In the genomic region with DNA sequence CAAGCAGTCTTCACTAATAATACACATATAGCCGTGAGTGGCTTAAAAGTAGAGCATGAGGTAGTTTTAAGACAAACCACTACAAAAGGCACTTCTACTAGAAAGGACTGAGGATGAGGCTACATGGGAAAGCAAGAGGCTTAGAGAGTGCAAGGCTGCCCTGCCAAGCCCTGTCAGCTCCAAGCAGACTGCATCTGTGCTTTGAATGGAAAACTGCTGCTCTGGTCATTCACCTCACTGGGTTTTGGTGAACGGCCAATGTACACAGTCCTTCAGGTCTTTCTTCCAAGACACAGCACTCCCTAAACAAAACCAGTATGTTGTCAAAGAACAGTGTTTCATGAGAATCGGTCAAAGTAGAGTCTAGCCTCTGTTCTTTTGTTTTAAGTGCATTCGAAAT, we compare ENCODE assay signal across 12 mouse cellular contexts.
DNase-seq lines count a peak whose midpoint lies in the region; ATAC-seq and TF ChIP-seq lines count a peak whose summit lies in the region.
"Had no signal": no experiment of that assay in that cellular context is flagged by ENCODE, and none has a peak within 500 bp of the region (broad histone marks: within the 10 kb centered on the region; RNA-seq: fewer than 3 reads in every experiment).

No protein-coding gene starts in this region.

- peaks cover 5% of the 10 kb centered on the region for H3K4me1 ChIP-seq in hindbrain, embryonic 16.5 days (ENCODE audit: control insufficient read depth, insufficient read depth, low read depth, low read length)
- H3K4me1 ChIP-seq in hindbrain, embryonic 12.5 days = peaks cover 10% of the 10 kb centered on the region
- 0 out of 2 replicates have a peak, but pooled peaks cover 3% of the 10 kb centered on the region for H3K4me1 ChIP-seq in midbrain, postnatal 0 days (ENCODE audit: insufficient read depth, low read length)
- H3K4me1 ChIP-seq in midbrain, embryonic 16.5 days (ENCODE audit: control insufficient read depth, insufficient read depth, low read length) = peaks cover 3% of the 10 kb centered on the region; the same call in 1 of the 2 replicates
- H3K4me1 ChIP-seq in stomach, embryonic 16.5 days (ENCODE audit: control insufficient read depth, insufficient read depth, low read length) = no peaks in the 10 kb centered on the region

- ATAC-seq in hindbrain, embryonic 16.5 days = peak; percentile 79
- ATAC-seq in hindbrain, embryonic 12.5 days (ENCODE audit: low FRiP score) = no peak
- no peak for ATAC-seq in midbrain, postnatal 0 days (ENCODE audit: low FRiP score)
- ATAC-seq in midbrain, embryonic 16.5 days = no peak
- ATAC-seq in stomach, embryonic 16.5 days (ENCODE audit: insufficient read depth, low FRiP score) = peak; percentile 37; the same call in 1 of the 2 replicates

- TF ChIP-seq CTCF in midbrain, postnatal 0 days (IDR thresholded peaks at IDR 0.05) = no peak

- H3K27ac ChIP-seq in hindbrain, embryonic 16.5 days (ENCODE audit: low read depth, low read length) = no peak overlapping the region; the same call in 1 of the 2 replicates
- H3K27ac ChIP-seq in hindbrain, embryonic 12.5 days = no peak overlapping the region
- no peak overlapping the region for H3K27ac ChIP-seq in midbrain, postnatal 0 days (ENCODE audit: low read depth, low read length)
- no peak overlapping the region for H3K27ac ChIP-seq in midbrain, embryonic 16.5 days (ENCODE audit: low read length)
- H3K27ac ChIP-seq in stomach, embryonic 16.5 days (ENCODE audit: low read length) = no peak overlapping the region
- H3K27ac ChIP-seq: limb, embryonic 10.5 days had no signal

- DNase-seq in cerebellum, postnatal 10 days = peak; percentile 84 to 87
- DNase-seq in cerebellum, adult 11-12 months = no peak
- DNase-seq in midbrain, postnatal 0 days (ENCODE audit: low spot score) = peak; percentile 76
- DNase-seq in urinary bladder, adult 2 months (ENCODE audit: low spot score) = no peak
- DNase-seq: adrenal gland, postnatal 10 days; layer of hippocampus, adult 9-11 months had no signal

- no peaks in the 10 kb centered on the region for H3K36me3 ChIP-seq in hindbrain, embryonic 16.5 days (ENCODE audit: control insufficient read depth, insufficient read depth, low read length)
- H3K36me3 ChIP-seq in hindbrain, embryonic 12.5 days = no peaks in the 10 kb centered on the region
- H3K36me3 ChIP-seq in midbrain, postnatal 0 days (ENCODE audit: insufficient read depth, low read length) = no peaks in the 10 kb centered on the region
- H3K36me3 ChIP-seq in midbrain, embryonic 16.5 days (ENCODE audit: control insufficient read depth, insufficient read depth, low read length) = no peaks in the 10 kb centered on the region
- no peaks in the 10 kb centered on the region; the same call in 1 of the 2 replicates for H3K36me3 ChIP-seq in stomach, embryonic 16.5 days (ENCODE audit: control insufficient read depth, insufficient read depth, low read length)

- H3K4me3 ChIP-seq in hindbrain, embryonic 16.5 days (ENCODE audit: low read length) = no peak overlapping the region
- no peak overlapping the region for H3K4me3 ChIP-seq in hindbrain, embryonic 12.5 days
- H3K4me3 ChIP-seq in midbrain, postnatal 0 days (ENCODE audit: low read depth, low read length) = no peak overlapping the region
- H3K4me3 ChIP-seq in midbrain, embryonic 16.5 days (ENCODE audit: low read depth, low read length) = no peak overlapping the region
- no peak overlapping the region for H3K4me3 ChIP-seq in stomach, embryonic 16.5 days (replicated peaks; ENCODE audit: low read length)
- H3K4me3 ChIP-seq: limb, embryonic 10.5 days; midbrain, embryonic 10.5 days had no signal

- H3K4me2 ChIP-seq in hindbrain, embryonic 16.5 days (ENCODE audit: low read length) = no peak overlapping the region
- no peak overlapping the region for H3K4me2 ChIP-seq in hindbrain, embryonic 12.5 days (replicated peaks)
- no peak overlapping the region for H3K4me2 ChIP-seq in midbrain, postnatal 0 days (ENCODE audit: low read depth, low read length, poor library complexity, severe bottlenecking)
- no peak overlapping the region for H3K4me2 ChIP-seq in midbrain, embryonic 16.5 days (ENCODE audit: low read length)
- H3K4me2 ChIP-seq in stomach, embryonic 16.5 days (ENCODE audit: low read depth, low read length) = no peak overlapping the region

- H3K9ac ChIP-seq in hindbrain, embryonic 16.5 days (ENCODE audit: low read depth, low read length) = no peak overlapping the region
- H3K9ac ChIP-seq in hindbrain, embryonic 12.5 days = no peak overlapping the region
- H3K9ac ChIP-seq in midbrain, postnatal 0 days (replicated peaks; ENCODE audit: low read length, poor library complexity, severe bottlenecking) = no peak overlapping the region
- no peak overlapping the region for H3K9ac ChIP-seq in midbrain, embryonic 16.5 days (ENCODE audit: low read depth, low read length)
- no peak overlapping the region for H3K9ac ChIP-seq in stomach, embryonic 16.5 days (ENCODE audit: low read length)

- WGBS in hindbrain, embryonic 16.5 days = 79% methylated on average over 4 of the region's 4 CpGs
- 79% methylated on average over 4 of the region's 4 CpGs for WGBS in hindbrain, embryonic 12.5 days
- 79% methylated on average over 4 of the region's 4 CpGs for WGBS in midbrain, postnatal 0 days
- WGBS in midbrain, embryonic 16.5 days = 82% methylated on average over 4 of the region's 4 CpGs
- WGBS in stomach, embryonic 16.5 days = 79% methylated on average over 4 of the region's 4 CpGs

- no peaks in the 10 kb centered on the region; the same call in 1 of the 2 replicates for H3K27me3 ChIP-seq in hindbrain, embryonic 16.5 days (replicated peaks; ENCODE audit: control insufficient read depth, insufficient read depth, low read length)
- H3K27me3 ChIP-seq in hindbrain, embryonic 12.5 days = no peaks in the 10 kb centered on the region
- H3K27me3 ChIP-seq in midbrain, postnatal 0 days (ENCODE audit: insufficient read depth, low read length) = no peaks in the 10 kb centered on the region; the same call in 1 of the 2 replicates
- H3K27me3 ChIP-seq in midbrain, embryonic 16.5 days (ENCODE audit: control insufficient read depth, insufficient read depth, low read depth, low read length) = no peaks in the 10 kb centered on the region
- no peaks in the 10 kb centered on the region for H3K27me3 ChIP-seq in stomach, embryonic 16.5 days (ENCODE audit: control insufficient read depth, insufficient read depth, low read length)

- no peaks in the 10 kb centered on the region for H3K9me3 ChIP-seq in hindbrain, embryonic 16.5 days (ENCODE audit: control insufficient read depth, low read length)
- no peaks in the 10 kb centered on the region for H3K9me3 ChIP-seq in hindbrain, embryonic 12.5 days (replicated peaks)
- H3K9me3 ChIP-seq in midbrain, postnatal 0 days (ENCODE audit: low read length) = no peaks in the 10 kb centered on the region
- H3K9me3 ChIP-seq in midbrain, embryonic 16.5 days (replicated peaks; ENCODE audit: control insufficient read depth, low read length, poor library complexity, severe bottlenecking) = no peaks in the 10 kb centered on the region
- no peaks in the 10 kb centered on the region for H3K9me3 ChIP-seq in stomach, embryonic 16.5 days (replicated peaks; ENCODE audit: control insufficient read depth, low read length)
- H3K9me3 ChIP-seq: limb, embryonic 10.5 days; midbrain, embryonic 10.5 days had no signal

Comparison
In these comparisons a context has a peak if more than half of its experiments do, and no peak if none do; other contexts are left out.
1. DNase-seq: peak in cerebellum, postnatal 10 days (2 of 2) and midbrain, postnatal 0 days (single experiment); none in cerebellum, adult 11-12 months (single experiment) and urinary bladder, adult 2 months (single experiment).
2. ATAC-seq: peak in hindbrain, embryonic 16.5 days (single experiment) and stomach, embryonic 16.5 days (single experiment); none in hindbrain, embryonic 12.5 days (single experiment), midbrain, postnatal 0 days (single experiment) and midbrain, embryonic 16.5 days (single experiment).